Mouse (Mus musculus) ovary, adult 18-20 months (tissue): ENCODE data around the gene Gm49378.
A peak's percentile ranks its signal among the peaks of the same experiment; 100 is the strongest.

Experiments
- DNase-seq: peaks from one replicate; pipeline ENCODE4 v3.0.0; 2022; ENCODE audit warnings: low spot score, mixed read lengths

Gene Gm49378

GRCm38 (mm10) chr14:55629312-55629711, 8.4 kb downstream of the Gm49378 start:
- DNase-seq, result no peak

- DNase-seq, result no peak
Observed at GRCm38 (mm10) chr14:55628077-55628827, 9.4 kb downstream of the Gm49378 start.

- DNase-seq, result no peak
Observed at GRCm38 (mm10) chr14:55618486-55619195, 19.1 kb downstream of the Gm49378 start.

GRCm38 (mm10) chr14:55617822-55618221, 19.9 kb downstream of the Gm49378 start, which contains the start of gene Rec8:
Rec8 (plus strand) TSS chr14:55618037.
- peak; percentile 20 for DNase-seq

GRCm38 (mm10) chr14:55616844-55617243, 20.9 kb downstream of the Gm49378 start:
- no peak for DNase-seq

GRCm38 (mm10) chr14:55615876-55616275, 21.8 kb downstream of the Gm49378 start:
- no peak for DNase-seq

GRCm38 (mm10) chr14:55614565-55615178, 23.0 kb downstream of the Gm49378 start:
- no peak for DNase-seq

GRCm38 (mm10) chr14:55613346-55613745, 24.3 kb downstream of the Gm49378 start:
- no peak for DNase-seq

GRCm38 (mm10) chr14:55608339-55608738, 29.4 kb downstream of the Gm49378 start:
- no peak for DNase-seq

- no peak for DNase-seq
Observed at GRCm38 (mm10) chr14:55605743-55606459, 31.8 kb downstream of the Gm49378 start.

GRCm38 (mm10) chr14:55604823-55605222, 32.9 kb downstream of the Gm49378 start:
- no peak for DNase-seq

- peak; percentile 85 for DNase-seq
Observed at GRCm38 (mm10) chr14:55603633-55604576, 33.8 kb downstream of the Gm49378 start.

- DNase-seq, result no peak
Observed at GRCm38 (mm10) chr14:55603271-55603632, 34.4 kb downstream of the Gm49378 start, which contains the start of gene Irf9. Irf9 (plus strand) TSS chr14:55603571.

GRCm38 (mm10) chr14:55598521-55599390, 38.9 kb downstream of the Gm49378 start:
- no peak for DNase-seq

- no peak for DNase-seq
Observed at GRCm38 (mm10) chr14:55596036-55596690, 41.5 kb downstream of the Gm49378 start.

GRCm38 (mm10) chr14:55592226-55592625, 45.5 kb downstream of the Gm49378 start:
- no peak for DNase-seq

- DNase-seq, result peak; percentile 93
Observed at GRCm38 (mm10) chr14:55591331-55591891, 46.3 kb downstream of the Gm49378 start, which contains the start of gene Rnf31. Rnf31 (plus strand) TSS chr14:55591708.

GRCm38 (mm10) chr14:55590748-55591330, 46.9 kb downstream of the Gm49378 start, which contains the start of gene Psme2:
Psme2 (minus strand) TSS chr14:55591113.
- peak; percentile 98 for DNase-seq
